Mouse (Mus musculus): Measurements from ENCODE around the gene Dock4.

DNA sequence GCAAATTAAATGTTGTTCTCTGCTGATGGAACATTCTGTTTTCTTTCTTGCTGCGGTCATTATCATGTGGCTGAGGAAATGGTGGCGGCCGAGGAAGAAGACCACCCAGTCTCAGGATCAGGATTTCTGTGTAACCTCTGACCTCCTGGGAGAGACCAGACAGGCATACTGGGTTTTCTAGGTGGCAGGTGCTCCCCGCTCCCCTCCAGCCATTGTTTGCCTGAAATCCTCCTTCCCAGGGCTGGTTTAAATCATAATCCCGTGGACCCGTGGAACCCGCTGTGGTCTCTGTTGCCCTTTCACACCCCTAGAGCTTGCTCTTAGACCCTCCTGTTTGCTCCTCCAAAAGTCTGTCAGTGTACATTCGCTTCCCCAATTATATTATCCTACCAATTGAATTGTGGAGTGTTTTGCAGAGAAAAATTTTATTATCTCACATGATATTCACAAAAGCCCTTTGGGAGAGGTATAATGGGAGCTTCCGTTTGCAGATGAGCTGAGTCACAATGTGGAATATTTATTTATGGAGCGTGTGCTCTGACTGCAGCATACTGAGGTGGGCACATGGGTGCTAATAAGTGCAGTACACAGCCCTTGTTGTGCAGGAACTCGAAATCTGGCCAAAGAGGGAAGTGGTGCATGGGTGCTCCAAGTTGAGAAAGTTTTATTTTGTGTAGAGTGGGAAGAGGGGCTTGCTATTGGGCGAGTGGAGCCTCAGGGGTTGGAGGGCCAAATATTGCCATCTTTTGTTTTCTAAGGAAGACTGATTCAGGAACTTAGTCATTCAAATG, 40.5 kb downstream of the Dock4 start:
- no peak for TF ChIP-seq CTCF (IDR thresholded peaks at IDR 0.05; ENCODE audit: control insufficient read depth, insufficient read depth, low read length)
- no peak for TF ChIP-seq POLR2A (IDR thresholded peaks at IDR 0.05; ENCODE audit: borderline replicate concordance, control insufficient read depth, low read depth, low read length)

Measured in bone marrow, adult 2 months (tissue).